Comparison of ENCODE assay signal across 8 mouse cellular contexts in genomic region chr11:115164341-115164975, GRCm38 (mm10). TPM values are rescaled to one million over a fixed set of nuclear protein-coding genes. Genes with fewer than 3 reads are reported as not detected.
DNase-seq lines count a peak whose midpoint lies in the region; ATAC-seq and TF ChIP-seq lines count a peak whose summit lies in the region.

No protein-coding gene starts in this region.

- H3K36me3 ChIP-seq in lung, embryonic 14.5 days (ENCODE audit: insufficient read depth) = no peaks in the 10 kb centered on the region
- no peaks in the 10 kb centered on the region for H3K36me3 ChIP-seq in hindbrain, postnatal 0 days (ENCODE audit: insufficient read depth, low read length)
- H3K36me3 ChIP-seq in liver, embryonic 16.5 days (ENCODE audit: control insufficient read depth, insufficient read depth) = peaks cover 2% of the 10 kb centered on the region; the same call in 1 of the 2 replicates

- peak; percentile 48 for DNase-seq in lung, embryonic 14.5 days
- no peak for DNase-seq in lung, postnatal 25 days (ENCODE audit: low spot score)
- no peak for DNase-seq in hindbrain, postnatal 0 days (ENCODE audit: low spot score)
- no peak for DNase-seq in layer of hippocampus, adult 18-20 months (ENCODE audit: low spot score in 2 of 2)
- no peak for DNase-seq in adrenal gland, adult 8-10 months
- DNase-seq in ovary, postnatal 36 days (ENCODE audit: low spot score) = no peak

- peak overlapping the region; percentile 47 for H3K9ac ChIP-seq in lung, embryonic 14.5 days
- H3K9ac ChIP-seq in hindbrain, postnatal 0 days (replicated peaks; ENCODE audit: low read length) = peak overlapping the region; percentile 51
- peak overlapping the region; percentile 78 for H3K9ac ChIP-seq in liver, embryonic 16.5 days (ENCODE audit: low read depth, low read length)

- 0 out of 2 replicates have a peak overlapping the region, but pooled peaks have one; percentile 30 for H3K27ac ChIP-seq in lung, embryonic 14.5 days (ENCODE audit: low read depth)
- peak overlapping the region; percentile 14 for H3K27ac ChIP-seq in bone marrow macrophage, adult 2 months (ENCODE audit: insufficient read depth, low read depth, low read length)
- peak overlapping the region; percentile 65; the same call in 1 of the 2 replicates for H3K27ac ChIP-seq in hindbrain, postnatal 0 days
- H3K27ac ChIP-seq in liver, embryonic 16.5 days (ENCODE audit: low read length) = no peak overlapping the region; the same call in 1 of the 2 replicates

- 0% methylated on average over 14 of the region's 14 CpGs for WGBS in lung, embryonic 14.5 days
- whole genome bisulfite sequencing in hindbrain, postnatal 0 days = under 1% methylated on average over 14 of the region's 14 CpGs
- 0% methylated on average over 14 of the region's 14 CpGs for WGBS in liver, embryonic 16.5 days (ENCODE audit: insufficient replicate concordance)

- TF ChIP-seq CTCF in lung, embryonic 14.5 days (IDR thresholded peaks at IDR 0.05; ENCODE audit: low read depth) = no peak
- TF ChIP-seq CTCF in bone marrow macrophage, adult 2 months (IDR thresholded peaks at IDR 0.05; ENCODE audit: low read depth, low read length) = no peak
- TF ChIP-seq CTCF in hindbrain, postnatal 0 days (IDR thresholded peaks at IDR 0.05; ENCODE audit: low read depth) = no peak

- H3K9me3 ChIP-seq in lung, embryonic 14.5 days (ENCODE audit: low read depth, low read length) = no peaks in the 10 kb centered on the region
- H3K9me3 ChIP-seq in hindbrain, postnatal 0 days (ENCODE audit: low read length) = no peaks in the 10 kb centered on the region
- H3K9me3 ChIP-seq in liver, embryonic 16.5 days (replicated peaks; ENCODE audit: control insufficient read depth, low read length) = no peaks in the 10 kb centered on the region

- peaks cover 4% of the 10 kb centered on the region for H3K4me1 ChIP-seq in lung, embryonic 14.5 days (ENCODE audit: insufficient read depth)
- H3K4me1 ChIP-seq in bone marrow macrophage, adult 2 months (ENCODE audit: control insufficient read depth, insufficient read depth, low read length) = peaks cover 32% of the 10 kb centered on the region
- peaks cover 8% of the 10 kb centered on the region; the same call in 1 of the 2 replicates for H3K4me1 ChIP-seq in hindbrain, postnatal 0 days (ENCODE audit: insufficient read depth, low read length)
- H3K4me1 ChIP-seq in liver, embryonic 16.5 days (ENCODE audit: control insufficient read depth, low read depth, low read length) = peaks cover 34% of the 10 kb centered on the region

- no peak for ATAC-seq in lung, embryonic 14.5 days (ENCODE audit: insufficient read depth)
- no peak for ATAC-seq in hindbrain, postnatal 0 days
- no peak for ATAC-seq in liver, embryonic 16.5 days (ENCODE audit: low read depth)

- no peak for TF ChIP-seq POLR2A in bone marrow macrophage, adult 2 months (IDR thresholded peaks at IDR 0.05; ENCODE audit: borderline replicate concordance, low read depth, low read length)

- H3K4me2 ChIP-seq in lung, embryonic 14.5 days = peak overlapping the region; percentile 83
- H3K4me2 ChIP-seq in hindbrain, postnatal 0 days (ENCODE audit: low read depth, low read length) = peak overlapping the region; percentile 64
- H3K4me2 ChIP-seq in liver, embryonic 16.5 days (ENCODE audit: low read depth, low read length) = peak overlapping the region; percentile 91

- H3K4me3 ChIP-seq in lung, embryonic 14.5 days (ENCODE audit: low read depth, low read length) = peak overlapping the region; percentile 65
- H3K4me3 ChIP-seq in bone marrow macrophage, adult 2 months (ENCODE audit: insufficient read depth, low read length) = peak overlapping the region; percentile 90
- peak overlapping the region; percentile 51 for H3K4me3 ChIP-seq in hindbrain, postnatal 0 days (ENCODE audit: low read length)
- peak overlapping the region; percentile 85 for H3K4me3 ChIP-seq in liver, embryonic 16.5 days (ENCODE audit: low read depth, low read length)

- peaks cover 21% of the 10 kb centered on the region for H3K27me3 ChIP-seq in lung, embryonic 14.5 days (ENCODE audit: insufficient read depth, low read length)
- no peaks in the 10 kb centered on the region for H3K27me3 ChIP-seq in hindbrain, postnatal 0 days (ENCODE audit: insufficient read depth, low read length)
- H3K27me3 ChIP-seq in liver, embryonic 16.5 days (ENCODE audit: control insufficient read depth, insufficient read depth, low read depth, low read length) = peaks cover 16% of the 10 kb centered on the region

RNA-seq across cellular contexts. Expression of gene Slc9a3r1, which starts 1.3 kb away (rescaled TPM):
- polyA plus RNA-seq in lung, embryonic 14.5 days (2014; fragmentation: Nextera tagmentation; extraction: Ambion mirVana) = 52.3 and 52.6 TPM in 2 replicates
- 76.2 and 78.8 TPM in 2 replicates for polyA plus RNA-seq in bone marrow macrophage, adult 2 months (2012; ENCODE audit: insufficient read depth, insufficient read length, missing spikeins)
- total RNA-seq in hindbrain, postnatal 0 days (2014; rRNA removed) = 72.6 and 76.9 TPM in 2 replicates
- polyA plus RNA-seq in hindbrain, postnatal 0 days (2015; fragmentation: Nextera tagmentation; extraction: Ambion mirVana) = 91.8 and 98.2 TPM in 2 replicates
- 78.8 and 88.7 TPM in 2 replicates for polyA plus RNA-seq in liver, embryonic 16.5 days (2015; fragmentation: Nextera tagmentation; extraction: Ambion mirVana)
- total RNA-seq in layer of hippocampus, adult 18-20 months (2021) = 10 to 100 TPM; 66.9 to 70.4 TPM
- 10 to 100 TPM; 21.0 to 25.6 (median 22.2) TPM for total RNA-seq in adrenal gland, adult 8-10 months (2022)

RNA-seq across cellular contexts. Expression of gene Tmem104, which starts 22.8 kb away (rescaled TPM):
- 11.4 and 14.3 TPM in 2 replicates for polyA plus RNA-seq in lung, embryonic 14.5 days (2014; fragmentation: Nextera tagmentation; extraction: Ambion mirVana)
- polyA plus RNA-seq in bone marrow macrophage, adult 2 months (2012; ENCODE audit: insufficient read depth, insufficient read length, missing spikeins) = 40.2 and 42.7 TPM in 2 replicates
- total RNA-seq in hindbrain, postnatal 0 days (2014; rRNA removed) = 6.4 and 11.1 TPM in 2 replicates
- polyA plus RNA-seq in hindbrain, postnatal 0 days (2015; fragmentation: Nextera tagmentation; extraction: Ambion mirVana) = 10.1 and 13.5 TPM in 2 replicates
- polyA plus RNA-seq in liver, embryonic 16.5 days (2015; fragmentation: Nextera tagmentation; extraction: Ambion mirVana) = 5.9 and 6.4 TPM in 2 replicates
- 10 to 100 TPM; 16.7 to 17.7 TPM for total RNA-seq in layer of hippocampus, adult 18-20 months (2021)
- 10 to 100 TPM; 24.8 to 34.0 (median 27.3) TPM for total RNA-seq in adrenal gland, adult 8-10 months (2022)

RNA-seq across cellular contexts. Expression of gene Nat9, which starts 23.2 kb away (rescaled TPM):
- polyA plus RNA-seq in lung, embryonic 14.5 days (2014; fragmentation: Nextera tagmentation; extraction: Ambion mirVana) = 17.9 and 18.7 TPM in 2 replicates
- polyA plus RNA-seq in bone marrow macrophage, adult 2 months (2012; ENCODE audit: insufficient read depth, insufficient read length, missing spikeins) = 23.5 and 24.0 TPM in 2 replicates
- 17.3 and 27.8 TPM in 2 replicates for total RNA-seq in hindbrain, postnatal 0 days (2014; rRNA removed)
- polyA plus RNA-seq in hindbrain, postnatal 0 days (2015; fragmentation: Nextera tagmentation; extraction: Ambion mirVana) = 17.3 and 22.2 TPM in 2 replicates
- polyA plus RNA-seq in liver, embryonic 16.5 days (2015; fragmentation: Nextera tagmentation; extraction: Ambion mirVana) = 12.7 TPM in 2 replicates
- total RNA-seq in layer of hippocampus, adult 18-20 months (2021) = 10 to 100 TPM; 24.2 to 26.0 TPM
- 10 to 100 TPM; 29.0 to 32.1 (median 30.3) TPM for total RNA-seq in adrenal gland, adult 8-10 months (2022)

RNA-seq across cellular contexts. Expression of gene Cd300lf, which starts 30.7 kb away (rescaled TPM):
- 0.91 and 1.1 TPM in 2 replicates for polyA plus RNA-seq in lung, embryonic 14.5 days (2014; fragmentation: Nextera tagmentation; extraction: Ambion mirVana)
- polyA plus RNA-seq in bone marrow macrophage, adult 2 months (2012; ENCODE audit: insufficient read depth, insufficient read length, missing spikeins) = 1.9 and 2.9 TPM in 2 replicates
- total RNA-seq in hindbrain, postnatal 0 days (2014; rRNA removed) = not detected in 2 replicates
- 0.23 and 0.37 TPM in 2 replicates for polyA plus RNA-seq in hindbrain, postnatal 0 days (2015; fragmentation: Nextera tagmentation; extraction: Ambion mirVana)
- 4.0 and 5.5 TPM in 2 replicates for polyA plus RNA-seq in liver, embryonic 16.5 days (2015; fragmentation: Nextera tagmentation; extraction: Ambion mirVana)
- under 1 TPM; 0.45 to 0.51 TPM for total RNA-seq in layer of hippocampus, adult 18-20 months (2021)
- 1 to 10 TPM in 3 of 4 experiments, under 1 TPM in 1; 0.95 to 1.9 (median 1.4) TPM for total RNA-seq in adrenal gland, adult 8-10 months (2022)
